Mouse (Mus musculus) central nervous system, embryonic 18 days (tissue): ENCODE data around the gene Acaa1a. TPM values are rescaled to one million over a fixed set of nuclear protein-coding genes. Genes with fewer than 3 reads are reported as not detected.

Experiments used
- polyA plus RNA-seq: library from polyadenylated mRNA; depleted of rRNA; stranded (reverse); fragments of >200 nt; gene quantifications from 2 replicates; pipeline ENCODE4 v1.2.3, GENCODE M21; 2012; rRNA removed

The Acaa1a gene
- polyA plus RNA-seq, result 147 and 151 TPM in 2 replicates

GRCm38 (mm10) chr9:119339558-119340211 lies at the start of gene Acaa1a:
Gene Acaa1a, plus strand, starts transcription at chr9:119339676.

GRCm38 (mm10) chr9:119322289-119323259 lies 16.9 kb upstream of the Acaa1a start, which contains the start of gene Oxsr1:
Gene Oxsr1, minus strand, starts transcription at chr9:119322427.

GRCm38 (mm10) chr9:119340909-119341816 lies 1.7 kb downstream of the Acaa1a start, which contains the start of gene Myd88:
Gene Myd88, minus strand, starts transcription at chr9:119341411.

GRCm38 (mm10) chr9:119357331-119358057 lies 18.0 kb downstream of the Acaa1a start, which contains the start of gene Xylb:
Gene Xylb, plus strand, starts transcription at chr9:119357381.

GRCm38 (mm10) chr9:119365284-119365683 lies 25.8 kb downstream of the Acaa1a start, which contains the start of gene Slc22a14:
Gene Slc22a14, minus strand, starts transcription at chr9:119365553.

Other genes starting within 250 kb of the Acaa1a start
- 19.6 and 21.8 TPM in 2 replicates for gene Plcd1, start 246.2 kb upstream of the Acaa1a start, polyA plus RNA-seq
- 1.7 and 1.8 TPM in 2 replicates for gene Dlec1, start 237.2 kb upstream of the Acaa1a start, polyA plus RNA-seq
- 2.4 and 3.0 TPM in 2 replicates for gene Acaa1b, start 182.6 kb upstream of the Acaa1a start, polyA plus RNA-seq
- not detected in 2 replicates for gene Gm47289, start 180.5 kb upstream of the Acaa1a start, polyA plus RNA-seq
- 0.06 and 0.08 TPM in 2 replicates for gene Slc22a13, start 130.6 kb upstream of the Acaa1a start, polyA plus RNA-seq
- 64.4 and 64.6 TPM in 2 replicates for gene Oxsr1, start 17.2 kb upstream of the Acaa1a start, polyA plus RNA-seq
- gene Myd88, start 1.7 kb downstream of the Acaa1a start, polyA plus RNA-seq, result 3.7 and 3.9 TPM in 2 replicates
- gene Xylb, start 17.7 kb downstream of the Acaa1a start, polyA plus RNA-seq, result 4.5 and 5.0 TPM in 2 replicates
- gene Slc22a14, start 25.9 kb downstream of the Acaa1a start, polyA plus RNA-seq, result 0.16 and 0.19 TPM in 2 replicates
- gene Acvr2b, start 62.4 kb downstream of the Acaa1a start, polyA plus RNA-seq, result 11.2 and 14.4 TPM in 2 replicates
- 22.8 and 23.8 TPM in 2 replicates for gene Exog, start 105.3 kb downstream of the Acaa1a start, polyA plus RNA-seq
- 2.0 and 2.6 TPM in 2 replicates for gene Scn5a, start 239.3 kb downstream of the Acaa1a start, polyA plus RNA-seq